Mouse (Mus musculus) subcutaneous adipose tissue, adult 2 months (tissue): ENCODE data around the gene Srpr. TPM values are rescaled to one million over a fixed set of nuclear protein-coding genes. Genes with fewer than 3 reads are reported as not detected.

Source experiments
- polyA plus RNA-seq: library from polyadenylated mRNA; depleted of rRNA; stranded (reverse); fragments of >200 nt; gene quantifications from 2 replicates; pipeline ENCODE4 v1.2.3, GENCODE M21; 2012; ENCODE audit warnings: low replicate concordance; rRNA removed

Srpr gene
- polyA plus RNA-seq = 79.9 and 98.8 TPM in 2 replicates

DNA sequence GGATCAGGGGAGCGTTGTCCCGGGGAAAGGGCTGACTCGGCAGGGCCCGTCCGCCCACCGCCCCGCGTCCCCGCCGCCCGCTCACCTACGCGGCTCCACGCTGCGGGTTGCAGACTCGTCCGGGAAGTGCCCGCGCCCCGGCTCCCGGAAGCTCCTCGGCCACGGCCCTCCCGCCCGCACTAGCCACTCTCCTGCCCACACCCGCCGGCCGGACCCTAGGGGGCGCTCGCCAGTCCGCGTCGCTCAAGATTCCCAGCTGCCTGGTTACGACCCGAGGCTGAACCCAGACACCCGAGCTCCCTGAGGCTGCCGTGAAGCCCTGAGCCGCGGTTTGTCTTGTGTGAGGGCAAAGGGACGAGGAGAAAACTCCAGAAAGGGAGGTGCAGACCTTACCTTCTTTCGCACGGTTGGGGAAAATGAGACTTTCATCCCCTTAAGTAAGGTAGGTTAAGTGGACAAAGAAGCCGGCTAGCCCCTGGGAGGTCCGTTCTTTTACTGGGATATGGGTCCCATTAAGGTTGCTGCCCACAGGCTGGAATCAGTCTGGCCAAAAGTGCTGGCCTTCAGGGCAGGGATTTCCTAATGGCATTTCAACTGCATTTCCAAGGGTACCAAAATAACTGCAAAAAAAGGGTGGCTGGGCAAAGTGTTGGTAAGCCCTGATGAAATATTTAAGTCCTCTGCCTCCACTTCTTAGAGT, at the start of gene Srpr, which contains the start of gene Tirap:
Gene Srpr (plus strand): TSS at position 404 of the 700 bp plus-strand sequence.
Gene Tirap (minus strand): TSS at position 520 of the 700 bp plus-strand sequence.

DNA sequence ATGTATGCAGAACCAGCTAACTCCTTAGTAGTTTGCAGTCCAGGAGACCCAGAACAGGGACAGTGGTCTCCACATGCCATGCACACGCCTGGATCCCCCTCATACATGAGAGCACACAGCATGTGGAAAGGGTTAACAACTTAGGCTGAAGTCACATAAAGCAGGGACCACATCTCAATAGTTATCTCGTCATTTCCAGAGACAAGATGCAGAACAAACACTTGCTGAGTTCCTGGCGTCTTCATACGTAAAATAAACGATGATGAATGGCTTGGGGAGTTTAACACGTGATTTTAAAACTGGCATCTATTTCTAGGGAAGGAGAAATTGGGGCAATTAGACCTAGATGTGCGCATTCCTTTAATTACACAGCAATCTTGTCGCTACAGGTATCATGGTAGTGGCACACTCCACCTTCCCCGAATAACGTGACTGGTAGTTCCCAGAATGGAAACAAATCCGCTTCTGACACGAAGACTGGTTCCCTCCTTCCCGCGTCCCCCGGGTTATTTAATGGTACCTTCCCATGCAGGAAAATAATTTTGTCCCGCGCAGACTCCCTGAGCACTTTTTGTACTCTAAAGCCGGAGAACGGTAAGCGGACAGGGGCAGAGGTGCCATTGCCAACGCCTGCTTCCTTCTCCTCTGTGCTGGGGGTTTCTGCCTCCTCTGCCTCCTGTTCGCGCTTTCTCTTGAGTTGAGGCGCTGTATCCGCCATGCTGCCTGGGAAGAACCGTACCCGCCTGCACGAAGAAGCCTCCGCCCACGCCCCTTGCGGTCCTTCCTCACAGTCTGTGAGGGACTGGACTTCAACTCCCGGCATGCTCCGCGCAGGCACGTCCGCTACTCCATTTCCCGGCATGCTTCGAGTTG, 24.5 kb upstream of the Srpr start, which contains the start of gene Dcps:
Gene Dcps (minus strand): TSS at position 811 of the 873 bp plus-strand sequence.

DNA sequence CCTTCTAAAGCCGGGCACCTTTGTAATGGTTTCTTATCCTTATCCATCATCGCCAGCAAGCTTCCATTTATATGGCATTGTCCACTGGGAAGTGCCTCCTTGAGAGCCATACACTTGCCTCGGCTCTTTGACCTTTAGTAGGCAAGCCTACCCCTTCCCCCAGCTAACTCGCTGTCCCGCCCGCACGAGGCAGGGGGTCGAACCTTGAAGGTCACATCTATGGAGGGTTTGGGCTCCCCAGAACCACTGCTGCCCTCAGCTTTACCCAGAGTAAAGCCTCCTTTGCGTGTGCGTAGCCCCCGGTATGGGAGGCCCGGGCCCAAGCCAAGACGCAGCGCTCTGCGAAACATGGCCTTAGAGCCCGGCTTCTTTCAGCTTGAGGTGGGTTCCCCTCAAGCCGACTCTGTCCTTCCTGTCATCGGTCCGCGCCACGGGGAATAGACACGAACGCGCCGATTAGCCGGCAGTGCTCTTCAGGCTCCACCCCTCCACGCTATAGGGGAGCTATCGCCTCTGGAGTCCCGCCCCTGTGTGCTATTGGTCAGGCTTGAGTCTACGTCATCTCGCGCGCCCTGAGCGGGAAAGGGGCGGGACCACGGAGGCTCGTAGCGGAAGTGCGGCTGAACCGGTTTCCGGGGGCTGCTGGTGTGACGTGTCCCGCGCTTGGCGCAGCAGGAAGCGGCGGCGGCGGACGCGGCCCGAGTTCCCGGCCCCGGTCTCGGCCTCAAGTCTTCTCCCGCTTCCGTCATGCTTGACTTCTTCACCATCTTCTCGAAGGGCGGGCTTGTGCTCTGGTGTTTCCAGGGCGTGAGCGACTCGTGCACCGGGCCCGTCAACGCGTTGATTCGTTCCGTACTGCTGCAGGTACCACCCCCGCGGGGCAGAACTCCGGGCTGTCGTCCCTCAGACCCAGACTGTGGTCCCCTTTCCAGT, 10.8 kb downstream of the Srpr start, which contains the start of gene Foxred1:
Gene Foxred1 (minus strand): TSS at position 514 of the 933 bp plus-strand sequence.

DNA sequence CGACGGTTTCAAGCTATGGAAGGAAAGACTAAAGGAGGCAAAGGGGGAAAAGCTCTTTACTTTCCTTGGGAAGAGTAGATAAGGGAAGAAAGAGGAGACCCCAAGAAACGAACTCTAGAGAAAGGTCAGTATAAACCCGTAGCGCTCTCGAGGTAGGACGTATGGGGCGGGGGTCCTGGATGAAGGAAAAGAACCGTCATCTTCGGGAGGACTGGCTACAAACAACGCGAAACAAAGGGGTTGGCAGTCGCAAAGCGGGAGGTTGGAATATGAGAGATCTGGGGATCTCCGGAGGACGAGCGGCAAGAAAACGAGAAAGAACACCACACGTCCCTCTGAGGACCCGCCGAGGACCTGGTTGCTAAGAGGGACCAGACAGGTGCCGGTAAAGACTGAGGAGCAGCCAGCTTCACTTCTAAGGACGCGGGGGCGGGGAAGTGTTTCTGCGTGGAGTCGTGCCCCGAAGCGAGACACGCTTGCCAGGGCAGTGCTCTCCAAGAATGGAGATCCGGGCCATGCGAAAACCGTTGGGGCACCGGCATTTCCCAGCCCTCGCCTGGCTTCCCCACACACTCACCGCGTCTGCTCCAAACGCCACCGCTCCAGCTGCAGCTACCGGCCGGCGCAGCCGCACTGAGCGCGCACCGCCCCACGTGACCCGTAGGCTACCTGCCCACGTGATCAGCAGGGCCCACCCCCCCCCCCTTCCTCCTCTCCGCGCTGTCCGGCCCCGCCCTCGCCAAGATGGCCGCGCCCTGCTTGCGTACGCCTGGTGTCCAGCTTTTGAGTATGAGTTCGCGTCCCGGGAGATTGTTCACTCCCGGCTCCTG, 67.4 kb downstream of the Srpr start, which contains the start of the genes Fam118b and Rpusd4:
Gene Fam118b (minus strand): TSS at position 660 of the 830 bp plus-strand sequence.
Gene Rpusd4 (plus strand): TSS at position 720 of the 830 bp plus-strand sequence.

Other genes starting within 250 kb of the Srpr start
- 9.3 and 17.3 TPM in 2 replicates for gene St3gal4, start 80.9 kb upstream of the Srpr start, polyA plus RNA-seq
- gene Dcps, start 24.1 kb upstream of the Srpr start, polyA plus RNA-seq = 26.2 and 36.2 TPM in 2 replicates
- gene Tirap, start 116 bp downstream of the Srpr start, polyA plus RNA-seq = 13.1 and 19.6 TPM in 2 replicates
- 41.3 and 54.6 TPM in 2 replicates for gene Foxred1, start 10.9 kb downstream of the Srpr start, polyA plus RNA-seq
- gene Fam118b, start 67.6 kb downstream of the Srpr start, polyA plus RNA-seq = 11.4 and 20.0 TPM in 2 replicates
- gene Rpusd4, start 67.7 kb downstream of the Srpr start, polyA plus RNA-seq = 10.8 and 17.2 TPM in 2 replicates
- 12.7 and 25.7 TPM in 2 replicates for gene Cdon, start 221.0 kb downstream of the Srpr start, polyA plus RNA-seq